Mouse (Mus musculus): ENCODE measurements around the gene Stk32b. TPM values are rescaled to one million over a fixed set of nuclear protein-coding genes. Genes with fewer than 3 reads are reported as not detected.

The Stk32b gene
- polyA plus RNA-seq, 1 experiment from 2014 or later = 2.4 TPM

GRCm38 (mm10) chr5:37587861-37588260, 129.1 kb downstream of the Stk32b start:
- no peaks in the 10 kb centered on the region for H3K27me3 ChIP-seq (ENCODE audit: control insufficient read depth, insufficient read depth, low read length)
- H3K4me1 ChIP-seq (replicated peaks; ENCODE audit: control insufficient read depth, insufficient read depth, low read length) = no peaks in the 10 kb centered on the region
- 89% methylated on average over 5 of the region's 5 CpGs for WGBS
- ATAC-seq (replicated peaks; ENCODE audit: low FRiP score) (no peak), DNase-seq (ENCODE audit: low spot score) (no peak)
- no peak overlapping the region for H3K27ac ChIP-seq (ENCODE audit: low read depth, low read length)
- H3K9me3 ChIP-seq (ENCODE audit: control insufficient read depth, low read length) = no peaks in the 10 kb centered on the region
- no peak overlapping the region for H3K4me3 ChIP-seq (ENCODE audit: low read depth, low read length)
- no peak overlapping the region for H3K4me2 ChIP-seq (ENCODE audit: low read depth, low read length, severe bottlenecking)
- H3K36me3 ChIP-seq (ENCODE audit: control insufficient read depth, insufficient read depth, low read length) = no peaks in the 10 kb centered on the region
- no peak overlapping the region for H3K9ac ChIP-seq (ENCODE audit: low read length)

GRCm38 (mm10) chr5:37586071-37586470, 130.9 kb downstream of the Stk32b start:
- Histone ChIP-seq H3K9me3 (ENCODE audit: control insufficient read depth, low read length) (no peaks in the 10 kb centered on the region), H3K27ac (ENCODE audit: low read depth, low read length) (no peak overlapping the region), H3K9ac (ENCODE audit: low read length) (no peak overlapping the region), H3K36me3 (ENCODE audit: control insufficient read depth, insufficient read depth, low read length) (no peaks in the 10 kb centered on the region), H3K4me1 (replicated peaks; ENCODE audit: control insufficient read depth, insufficient read depth, low read length) (no peaks in the 10 kb centered on the region), H3K4me3 (ENCODE audit: low read depth, low read length) (no peak overlapping the region), H3K27me3 (ENCODE audit: control insufficient read depth, insufficient read depth, low read length) (no peaks in the 10 kb centered on the region), H3K4me2 (ENCODE audit: low read depth, low read length, severe bottlenecking) (no peak overlapping the region)
- DNase-seq (ENCODE audit: low spot score) = no peak
- ATAC-seq (replicated peaks; ENCODE audit: low FRiP score) = no peak
- 82% methylated on average over 6 of the region's 6 CpGs for WGBS

- no peak overlapping the region for H3K4me3 ChIP-seq (ENCODE audit: low read depth, low read length)
- H3K36me3 ChIP-seq (ENCODE audit: control insufficient read depth, insufficient read depth, low read length) = no peaks in the 10 kb centered on the region
- H3K4me1 ChIP-seq (replicated peaks; ENCODE audit: control insufficient read depth, insufficient read depth, low read length) = no peaks in the 10 kb centered on the region
- H3K9ac ChIP-seq (ENCODE audit: low read length) = no peak overlapping the region
- WGBS = 84% methylated on average over 6 of the region's 6 CpGs
- no peaks in the 10 kb centered on the region for H3K9me3 ChIP-seq (ENCODE audit: control insufficient read depth, low read length)
- no peak overlapping the region for H3K27ac ChIP-seq (ENCODE audit: low read depth, low read length)
- H3K27me3 ChIP-seq (ENCODE audit: control insufficient read depth, insufficient read depth, low read length) = no peaks in the 10 kb centered on the region
- DNase-seq (ENCODE audit: low spot score) = no peak
- no peak overlapping the region for H3K4me2 ChIP-seq (ENCODE audit: low read depth, low read length, severe bottlenecking)
- no peak for ATAC-seq (replicated peaks; ENCODE audit: low FRiP score)
Observed at GRCm38 (mm10) chr5:37575427-37575826, 141.5 kb downstream of the Stk32b start.

GRCm38 (mm10) chr5:37557274-37557815, 159.6 kb downstream of the Stk32b start:
- DNase-seq (ENCODE audit: low spot score) = peak; percentile 60
- 65% methylated on average over 6 of the region's 6 CpGs for WGBS

GRCm38 (mm10) chr5:37554231-37554630, 162.7 kb downstream of the Stk32b start:
- WGBS = 90% methylated on average over 4 of the region's 4 CpGs

More at GRCm38 (mm10) chr5:37557274-37557815, 159.6 kb downstream of the Stk32b start:
- Histone ChIP-seq H3K36me3 (ENCODE audit: control insufficient read depth, insufficient read depth, low read length) (no peaks in the 10 kb centered on the region), H3K4me1 (replicated peaks; ENCODE audit: control insufficient read depth, insufficient read depth, low read length) (no peaks in the 10 kb centered on the region), H3K27me3 (ENCODE audit: control insufficient read depth, insufficient read depth, low read length) (no peaks in the 10 kb centered on the region), H3K9me3 (ENCODE audit: control insufficient read depth, low read length) (no peaks in the 10 kb centered on the region), H3K4me2 (ENCODE audit: low read depth, low read length, severe bottlenecking) (no peak overlapping the region), H3K9ac (ENCODE audit: low read length) (no peak overlapping the region), H3K27ac (ENCODE audit: low read depth, low read length) (no peak overlapping the region), H3K4me3 (ENCODE audit: low read depth, low read length) (no peak overlapping the region)
- ATAC-seq (replicated peaks; ENCODE audit: low FRiP score) = no peak

GRCm38 (mm10) chr5:37551649-37552048, 165.3 kb downstream of the Stk32b start:
- H3K4me2 ChIP-seq (ENCODE audit: low read depth, low read length, severe bottlenecking) = no peak overlapping the region
- H3K36me3 ChIP-seq (ENCODE audit: control insufficient read depth, insufficient read depth, low read length) = no peaks in the 10 kb centered on the region
- no peak overlapping the region for H3K9ac ChIP-seq (ENCODE audit: low read length)
- H3K4me3 ChIP-seq (ENCODE audit: low read depth, low read length) = no peak overlapping the region
- H3K4me1 ChIP-seq (replicated peaks; ENCODE audit: control insufficient read depth, insufficient read depth, low read length) = no peaks in the 10 kb centered on the region
- no peaks in the 10 kb centered on the region for H3K9me3 ChIP-seq (ENCODE audit: control insufficient read depth, low read length)
- ATAC-seq (replicated peaks; ENCODE audit: low FRiP score) (no peak), DNase-seq (ENCODE audit: low spot score) (no peak)
- no peaks in the 10 kb centered on the region for H3K27me3 ChIP-seq (ENCODE audit: control insufficient read depth, insufficient read depth, low read length)
- H3K27ac ChIP-seq (ENCODE audit: low read depth, low read length) = no peak overlapping the region
- 84% methylated on average over 5 of the region's 5 CpGs for WGBS

More at GRCm38 (mm10) chr5:37554231-37554630, 162.7 kb downstream of the Stk32b start:
- Histone ChIP-seq H3K27me3 (ENCODE audit: control insufficient read depth, insufficient read depth, low read length) (no peaks in the 10 kb centered on the region), H3K27ac (ENCODE audit: low read depth, low read length) (no peak overlapping the region), H3K9me3 (ENCODE audit: control insufficient read depth, low read length) (no peaks in the 10 kb centered on the region), H3K4me2 (ENCODE audit: low read depth, low read length, severe bottlenecking) (no peak overlapping the region), H3K4me1 (replicated peaks; ENCODE audit: control insufficient read depth, insufficient read depth, low read length) (no peaks in the 10 kb centered on the region), H3K4me3 (ENCODE audit: low read depth, low read length) (no peak overlapping the region), H3K9ac (ENCODE audit: low read length) (no peak overlapping the region), H3K36me3 (ENCODE audit: control insufficient read depth, insufficient read depth, low read length) (no peaks in the 10 kb centered on the region)
- DNase-seq (ENCODE audit: low spot score) (no peak), ATAC-seq (replicated peaks; ENCODE audit: low FRiP score) (no peak)

- Histone ChIP-seq H3K4me1 (replicated peaks; ENCODE audit: control insufficient read depth, insufficient read depth, low read length) (no peaks in the 10 kb centered on the region; the same call in 1 of the 2 replicates), H3K9me3 (ENCODE audit: control insufficient read depth, low read length) (no peaks in the 10 kb centered on the region), H3K9ac (ENCODE audit: low read length) (no peak overlapping the region), H3K4me3 (ENCODE audit: low read depth, low read length) (no peak overlapping the region), H3K36me3 (ENCODE audit: control insufficient read depth, insufficient read depth, low read length) (no peaks in the 10 kb centered on the region), H3K27me3 (ENCODE audit: control insufficient read depth, insufficient read depth, low read length) (no peaks in the 10 kb centered on the region), H3K4me2 (ENCODE audit: low read depth, low read length, severe bottlenecking) (no peak overlapping the region), H3K27ac (ENCODE audit: low read depth, low read length) (no peak overlapping the region)
- WGBS = 92% methylated on average over 4 of the region's 4 CpGs
- no peak for DNase-seq (ENCODE audit: low spot score)
- ATAC-seq (replicated peaks; ENCODE audit: low FRiP score) = no peak
Observed at GRCm38 (mm10) chr5:37535726-37536293, 181.2 kb downstream of the Stk32b start.

GRCm38 (mm10) chr5:37535227-37535626, 181.7 kb downstream of the Stk32b start:
- ATAC-seq (replicated peaks; ENCODE audit: low FRiP score) = no peak
- H3K9me3 ChIP-seq (ENCODE audit: control insufficient read depth, low read length) = no peaks in the 10 kb centered on the region
- no peak overlapping the region for H3K4me3 ChIP-seq (ENCODE audit: low read depth, low read length)
- no peak for DNase-seq (ENCODE audit: low spot score)
- H3K27ac ChIP-seq (ENCODE audit: low read depth, low read length) = no peak overlapping the region
- no peaks in the 10 kb centered on the region for H3K27me3 ChIP-seq (ENCODE audit: control insufficient read depth, insufficient read depth, low read length)
- H3K9ac ChIP-seq (ENCODE audit: low read length) = no peak overlapping the region
- no peak overlapping the region for H3K4me2 ChIP-seq (ENCODE audit: low read depth, low read length, severe bottlenecking)
- no peaks in the 10 kb centered on the region for H3K36me3 ChIP-seq (ENCODE audit: control insufficient read depth, insufficient read depth, low read length)
- 87% methylated on average over 5 of the region's 5 CpGs for WGBS
- no peaks in the 10 kb centered on the region; the same call in 1 of the 2 replicates for H3K4me1 ChIP-seq (replicated peaks; ENCODE audit: control insufficient read depth, insufficient read depth, low read length)

- Histone ChIP-seq H3K4me2 (ENCODE audit: low read depth, low read length, severe bottlenecking) (no peak overlapping the region), H3K36me3 (ENCODE audit: control insufficient read depth, insufficient read depth, low read length) (no peaks in the 10 kb centered on the region), H3K27ac (ENCODE audit: low read depth, low read length) (no peak overlapping the region), H3K4me3 (ENCODE audit: low read depth, low read length) (no peak overlapping the region), H3K4me1 (replicated peaks; ENCODE audit: control insufficient read depth, insufficient read depth, low read length) (no peaks in the 10 kb centered on the region), H3K9ac (ENCODE audit: low read length) (no peak overlapping the region), H3K9me3 (ENCODE audit: control insufficient read depth, low read length) (no peaks in the 10 kb centered on the region), H3K27me3 (ENCODE audit: control insufficient read depth, insufficient read depth, low read length) (no peaks in the 10 kb centered on the region)
- no peak for ATAC-seq (replicated peaks; ENCODE audit: low FRiP score)
- no peak for DNase-seq (ENCODE audit: low spot score)
- 89% methylated on average over 5 of the region's 5 CpGs for WGBS
Observed at GRCm38 (mm10) chr5:37525363-37525762, 191.6 kb downstream of the Stk32b start.

Measured in forebrain, embryonic 11.5 days (tissue).